Mouse (Mus musculus): ENCODE data around the gene Col20a1.

- TF ChIP-seq POLR2A (IDR thresholded peaks at IDR 0.05; ENCODE audit: low read depth, low read length) (no peak), CTCF (IDR thresholded peaks at IDR 0.05; ENCODE audit: extremely low read depth, insufficient read length, insufficient replicate concordance, low read depth, low read length) (no peak)
These were observed 45.1 kb downstream of the Col20a1 start for GRCm38 (mm10) chr2:181031406-181031934.
